Mouse (Mus musculus): ENCODE results near the gene Naaa.

The Naaa gene

GRCm38 (mm10) chr5:92215308-92215707 lies 62.7 kb downstream of the Naaa start, which contains the start of gene U90926:
Gene U90926 (minus strand): TSS chr5:92215408.
- no peak for DNase-seq (ENCODE audit: extremely low read depth, low read depth)

- DNase-seq (ENCODE audit: extremely low read depth, low read depth): no peak
These were observed 65.7 kb downstream of the Naaa start for GRCm38 (mm10) chr5:92212231-92212630.

- no peak for DNase-seq (ENCODE audit: extremely low read depth, low read depth)
These were observed 67.8 kb downstream of the Naaa start for GRCm38 (mm10) chr5:92210205-92210604.
